Mouse (Mus musculus) brain, embryonic 14.5 days (tissue): ENCODE measurements around the gene Etl4.

Experiments
- CTCF ChIP-seq: fragments of 200-500 bp; IDR thresholded peaks from 2 replicates; pipeline ENCODE4 v1.5.1; 2012; ENCODE audit warnings: inconsistent platforms, mild to moderate bottlenecking, moderate library complexity, borderline replicate concordance; ENCODE audit not compliant: insufficient read depth, insufficient read length; ENCODE audit errors: extremely low read depth
- POLR2A ChIP-seq: fragments of 200-500 bp; IDR thresholded peaks from 2 replicates; pipeline ENCODE4 v1.6.1; 2012; ENCODE audit warnings: mild to moderate bottlenecking, inconsistent platforms, borderline replicate concordance; ENCODE audit not compliant: poor library complexity, insufficient read depth, insufficient read length, severe bottlenecking; ENCODE audit errors: extremely low read depth

GRCm38 (mm10) chr2:20549065-20549464 lies 639.5 kb downstream of the Etl4 start:
- no peak for TF ChIP-seq POLR2A
- no peak for TF ChIP-seq CTCF
